Mouse (Mus musculus): Measurements from ENCODE around the gene Bmp2k.
A peak's percentile ranks its signal among the peaks of the same experiment; 100 is the strongest.

Gene Bmp2k

DNA sequence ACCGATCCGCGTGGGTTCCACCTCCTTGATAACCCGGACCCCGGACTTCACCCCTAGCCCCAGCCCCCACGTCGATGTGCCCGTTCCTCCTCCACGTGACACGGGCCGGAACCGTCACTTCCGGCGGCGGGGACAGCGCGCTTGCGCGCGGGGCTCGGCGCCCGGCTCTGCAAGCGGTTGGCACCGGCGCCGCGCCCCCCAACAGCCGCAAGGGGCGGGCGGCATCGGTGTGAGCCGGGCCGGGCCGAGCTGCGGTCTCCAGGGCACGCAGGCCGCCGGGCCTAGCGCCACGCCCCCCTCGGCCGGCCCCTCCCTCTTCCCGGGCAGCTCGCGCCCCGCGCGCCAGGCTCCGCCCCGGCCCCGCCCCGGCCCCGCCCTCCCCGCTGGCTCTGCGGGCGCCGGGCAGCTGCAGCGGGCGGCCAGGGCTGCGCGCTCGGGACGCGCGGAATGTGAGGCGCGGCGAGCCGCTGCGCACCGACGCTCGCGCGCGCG, at the start of gene Bmp2k:
Bmp2k (plus strand) TSS at position 380 of the 492 bp plus-strand sequence.
- peak; percentile 92 for DNase-seq (ENCODE audit: low spot score)

DNA sequence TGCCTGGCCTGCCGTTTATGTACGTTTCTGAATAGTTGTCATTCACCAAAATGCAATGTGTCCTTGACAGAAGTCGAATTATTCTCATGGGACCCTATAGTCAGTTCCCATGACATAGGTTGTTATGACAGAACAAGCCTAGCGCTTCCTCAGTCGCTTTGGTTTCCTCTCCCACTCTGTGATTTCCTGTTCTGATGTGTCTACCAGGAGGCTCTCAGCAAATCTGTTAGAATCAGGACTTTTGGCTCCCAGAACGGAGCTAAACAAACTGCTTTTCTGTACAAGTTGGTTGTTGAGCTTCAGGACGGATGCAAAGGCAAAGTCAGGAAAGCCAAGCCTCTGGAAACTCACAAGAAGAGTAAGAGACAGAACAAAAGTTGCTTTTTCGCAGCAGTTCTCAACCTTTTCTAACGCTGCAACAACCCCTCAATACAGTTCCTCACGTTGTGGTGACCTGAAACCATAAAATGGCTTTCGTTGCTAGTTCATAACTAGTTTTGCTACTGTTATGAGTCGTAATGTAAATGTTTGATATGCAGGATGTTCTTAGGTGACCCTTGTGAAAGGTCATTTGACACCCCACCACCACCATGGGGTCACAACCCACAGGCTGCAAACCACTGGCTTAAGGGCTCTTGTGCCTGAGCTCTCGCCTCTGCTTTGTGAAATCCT, 48.5 kb upstream of the Bmp2k start:
- no peak for DNase-seq (ENCODE audit: low spot score)

DNA sequence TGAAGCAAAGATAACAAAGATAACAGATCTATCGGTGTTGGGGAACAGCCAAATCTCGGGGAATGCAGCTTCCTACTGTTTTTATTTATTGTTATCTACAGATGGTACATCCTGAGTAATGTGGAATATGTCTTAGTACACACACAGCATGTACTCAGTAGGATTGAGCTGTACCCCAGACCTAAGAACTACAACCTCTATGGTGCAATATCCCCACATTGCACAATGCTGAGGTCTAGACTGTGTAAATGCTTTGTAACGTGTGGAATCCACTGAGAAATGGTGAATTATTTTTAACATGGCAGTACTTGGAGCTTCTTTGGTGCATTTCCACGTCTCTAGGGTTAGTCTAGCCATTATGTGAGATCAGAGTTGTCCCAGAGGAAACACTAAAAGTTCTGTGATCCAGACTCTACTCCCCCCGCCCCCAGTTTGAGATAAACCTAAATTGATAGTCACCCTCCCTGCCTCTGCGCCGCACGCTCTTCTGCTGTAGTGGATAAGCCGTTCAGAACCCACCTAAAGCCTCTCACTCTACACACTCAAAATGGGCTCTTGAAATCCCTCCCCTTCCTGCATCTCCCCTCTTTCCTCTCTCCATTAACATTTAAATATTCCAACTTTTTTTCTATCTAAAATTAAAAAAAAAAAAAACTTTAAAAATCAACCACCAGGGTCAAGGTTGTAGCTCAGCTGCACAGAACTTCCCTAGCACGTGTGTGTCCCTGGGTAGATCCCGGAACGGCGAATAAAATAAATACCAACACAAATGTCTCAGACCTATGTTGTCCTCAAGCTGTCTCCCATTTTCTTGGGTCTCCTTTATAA, 47.4 kb upstream of the Bmp2k start:
- no peak for DNase-seq (ENCODE audit: low spot score)

DNA sequence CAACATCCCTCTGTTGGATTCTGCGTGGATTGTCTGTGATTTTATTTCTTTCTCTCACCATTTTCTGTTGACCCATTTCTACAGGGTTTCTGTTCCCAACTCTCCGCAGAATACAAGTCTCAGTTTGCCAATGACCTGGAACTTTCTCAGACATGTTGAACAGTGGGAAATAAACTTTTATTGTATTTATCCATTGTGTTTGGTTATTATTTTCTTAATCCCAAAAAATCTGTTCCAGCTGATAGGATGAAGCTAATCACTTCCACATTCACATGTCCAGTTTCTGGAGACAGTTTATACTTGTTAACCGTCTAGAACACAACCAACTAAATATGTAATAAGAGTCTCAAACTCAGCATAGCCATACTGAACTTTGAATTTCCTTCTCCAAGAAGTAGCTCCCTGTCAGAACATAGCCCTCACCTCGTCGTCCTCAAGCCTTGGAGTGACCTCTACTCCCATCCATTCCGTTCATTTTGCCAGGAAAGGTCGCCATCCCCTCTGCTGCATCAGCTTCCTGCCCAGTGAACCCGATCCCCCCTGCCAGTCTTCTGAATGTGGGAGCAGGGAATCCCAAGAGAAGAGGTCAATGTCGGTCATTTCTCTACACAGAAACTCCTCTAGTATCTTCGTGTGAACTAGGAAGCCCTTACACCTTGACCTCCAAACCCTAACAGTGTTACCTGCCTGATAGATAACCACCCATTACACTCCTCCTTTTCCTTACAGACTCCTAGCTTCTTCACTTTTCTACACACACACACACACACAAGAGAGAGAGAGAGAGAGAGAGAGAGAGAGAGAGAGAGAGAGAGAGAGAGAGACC, 46.6 kb upstream of the Bmp2k start:
- DNase-seq (ENCODE audit: low spot score), result no peak

DNA sequence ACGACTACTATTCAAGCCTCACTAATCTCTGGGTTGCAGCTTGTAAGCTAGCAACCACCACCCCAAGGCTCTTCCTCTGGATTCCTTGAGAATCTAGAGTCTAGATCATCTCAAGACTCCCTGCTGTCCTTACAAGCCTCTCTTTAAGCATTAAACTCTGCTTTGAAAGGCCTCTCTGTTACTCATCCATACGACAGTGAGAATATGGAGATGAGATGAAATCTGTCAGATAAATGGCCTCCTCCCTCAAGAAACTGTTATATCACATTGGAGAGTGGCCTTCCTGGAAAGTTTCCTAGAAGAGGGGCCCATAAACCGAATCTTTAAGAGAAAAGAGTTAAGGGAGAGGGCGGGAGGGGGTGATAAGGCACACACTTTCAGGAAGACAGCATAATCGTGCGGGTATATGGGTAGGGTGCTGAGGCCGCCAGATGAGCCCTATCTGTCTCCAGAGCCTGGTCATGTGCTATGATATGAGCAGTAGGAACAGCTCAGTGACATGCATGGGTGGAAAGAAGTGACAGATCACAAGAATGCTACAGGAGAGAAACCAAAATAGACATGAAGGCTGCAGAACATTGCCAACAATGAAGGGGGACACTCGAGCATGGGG, 45.9 kb upstream of the Bmp2k start:
- no peak for DNase-seq (ENCODE audit: low spot score)

DNA sequence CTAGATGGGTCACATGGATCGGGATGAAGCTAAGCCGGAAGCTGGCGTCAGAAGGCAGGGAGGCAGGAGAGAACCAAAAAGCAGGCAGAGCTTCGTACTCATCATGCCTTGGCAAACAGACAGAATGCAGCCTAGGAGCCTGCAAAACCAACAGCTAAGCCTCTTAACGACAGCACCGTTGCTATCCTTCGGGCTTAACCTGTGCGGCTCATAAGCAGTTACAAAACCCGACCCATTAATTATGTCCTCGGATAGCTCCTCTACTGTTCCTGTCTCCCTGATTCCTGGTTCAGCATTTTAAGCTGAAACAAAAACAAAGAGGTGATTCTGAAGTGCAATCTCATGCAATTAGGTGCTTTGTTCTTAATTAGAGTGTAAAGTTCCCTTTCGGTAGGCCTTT, 43.4 kb upstream of the Bmp2k start:
- no peak for DNase-seq (ENCODE audit: low spot score)

DNA sequence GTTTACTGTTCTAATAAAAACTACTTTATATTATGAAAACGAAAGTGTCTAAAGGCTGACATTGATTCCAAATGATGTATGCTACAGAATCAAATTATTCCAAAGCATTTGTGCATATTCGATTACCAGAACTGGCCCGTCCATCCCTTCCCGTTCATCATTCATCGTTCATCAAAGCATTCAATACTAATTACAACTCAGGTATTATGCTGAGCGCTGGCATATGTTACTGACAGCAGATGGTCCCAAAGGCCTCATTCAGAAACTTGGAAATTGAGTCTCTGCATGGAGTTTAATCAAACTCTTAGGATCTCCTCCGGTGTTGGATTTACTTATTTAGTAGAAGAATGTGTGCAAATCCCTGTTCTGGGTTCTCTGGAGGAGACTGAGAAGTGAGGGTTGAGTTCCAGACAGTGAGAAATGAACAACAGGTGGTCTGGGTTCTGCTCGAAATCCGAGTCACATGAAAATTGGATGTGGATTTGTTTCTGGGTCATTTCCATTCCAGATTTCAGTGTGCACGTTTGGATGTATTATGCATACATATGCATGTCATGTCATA, 42.9 kb upstream of the Bmp2k start:
- DNase-seq (ENCODE audit: low spot score), result no peak

DNA sequence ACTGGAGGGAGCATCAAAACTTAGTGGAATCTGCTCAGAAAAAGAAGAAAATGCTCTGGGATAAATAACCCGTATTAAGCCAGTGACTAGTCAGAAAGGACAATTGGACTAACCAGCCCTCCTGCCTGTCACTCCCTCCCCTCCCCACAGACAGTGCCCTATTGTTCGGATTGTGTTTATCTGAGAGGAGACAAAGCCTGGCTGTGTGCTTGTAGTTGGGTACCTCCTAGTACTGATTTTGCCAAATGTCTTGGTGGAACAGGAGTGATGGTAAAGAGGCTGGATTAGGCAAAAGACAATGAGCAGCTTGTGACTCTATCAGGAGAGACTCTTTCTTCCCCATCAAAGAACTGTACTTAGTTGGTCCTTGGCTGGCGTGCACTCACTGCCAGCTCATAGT, 40.6 kb upstream of the Bmp2k start:
- no peak for DNase-seq (ENCODE audit: low spot score)

DNA sequence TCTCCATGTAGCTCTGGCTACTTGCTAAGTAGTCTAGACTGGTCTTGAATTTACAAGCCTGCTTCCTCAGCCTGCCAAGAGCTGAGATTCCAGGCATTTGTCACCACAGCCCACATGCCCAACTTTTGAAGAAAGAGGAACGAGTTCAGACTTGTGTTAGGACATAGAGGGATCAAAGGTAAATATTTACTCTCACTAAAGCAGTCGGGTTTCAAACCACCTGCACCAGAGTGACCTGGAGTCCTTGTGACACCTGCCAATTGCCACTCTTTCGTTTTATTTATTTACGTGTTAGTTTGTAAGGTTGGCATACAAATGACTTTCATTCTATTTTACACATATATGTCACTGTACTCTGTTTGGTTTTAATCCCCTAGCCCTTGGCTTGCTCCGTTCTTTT, 36.4 kb upstream of the Bmp2k start:
- no peak for DNase-seq (ENCODE audit: low spot score)

DNA sequence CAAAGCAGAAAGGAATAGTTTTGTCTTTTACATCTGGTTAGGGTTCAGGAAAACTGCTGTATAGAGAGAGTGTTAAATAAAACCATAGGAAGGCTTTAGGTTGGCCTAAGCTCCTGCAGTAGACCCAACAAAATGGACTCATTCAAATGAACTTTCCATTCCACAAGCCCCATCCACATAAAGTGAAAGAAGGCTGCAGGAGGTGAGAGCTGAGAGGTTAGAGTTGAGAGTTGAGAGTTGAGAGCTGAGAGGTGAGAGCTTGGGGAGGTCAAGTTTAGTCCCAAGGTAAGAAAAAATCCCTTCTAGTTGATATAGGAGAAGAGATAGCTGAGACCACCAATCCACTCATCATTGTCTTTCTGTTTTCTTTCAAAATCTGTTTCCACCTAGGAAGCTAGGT, 35.6 kb upstream of the Bmp2k start:
- DNase-seq (ENCODE audit: low spot score), result no peak

DNA sequence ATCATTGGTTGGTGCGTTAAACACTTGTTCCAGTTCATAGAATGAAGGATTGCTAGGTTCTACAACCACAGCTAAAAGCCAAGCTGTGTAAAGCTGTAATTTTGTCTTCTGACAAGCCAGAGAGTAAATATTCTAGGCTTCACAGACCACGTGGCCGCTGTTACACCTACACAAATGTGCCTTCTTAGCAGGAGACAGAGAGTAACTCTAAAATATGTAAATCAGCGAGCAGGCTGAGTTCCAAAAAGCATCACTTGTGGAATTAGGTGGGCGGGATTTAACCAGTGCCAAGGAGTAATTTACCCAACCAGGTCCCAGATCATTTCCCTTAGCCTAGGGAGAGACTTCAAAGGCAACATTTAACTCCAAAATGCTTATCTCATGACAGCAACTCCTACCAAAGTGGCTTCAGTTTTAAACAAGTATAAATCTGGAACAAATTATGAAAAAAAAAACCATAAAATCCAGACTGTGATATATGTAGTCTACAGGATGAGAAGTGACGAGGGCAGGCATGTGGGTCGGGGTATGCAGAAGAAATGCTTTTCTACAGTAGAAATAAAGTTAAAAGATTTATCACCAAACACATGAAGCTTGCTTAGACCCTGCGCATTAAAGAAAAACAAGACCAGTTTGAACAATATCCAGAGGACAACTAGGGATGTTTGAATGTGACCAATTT, 35.1 kb upstream of the Bmp2k start:
- no peak for DNase-seq (ENCODE audit: low spot score)

DNA sequence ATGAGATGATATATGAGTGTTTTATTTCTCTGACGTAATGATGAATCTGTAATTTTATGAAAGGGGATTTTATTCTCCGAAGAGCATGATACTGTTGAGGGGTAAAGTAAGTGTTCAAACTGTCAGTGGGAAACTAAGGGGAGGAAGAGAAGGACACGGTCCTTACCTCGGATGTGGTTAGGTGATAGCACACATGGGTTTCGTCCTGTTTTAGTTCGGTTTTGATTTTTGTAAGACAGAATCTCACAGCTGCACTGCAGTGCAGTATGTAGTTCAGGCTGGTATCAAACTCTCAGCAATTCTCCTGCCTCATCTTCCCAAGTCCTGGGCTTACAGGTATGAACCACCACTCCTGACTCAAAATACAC, 34.6 kb upstream of the Bmp2k start:
- DNase-seq (ENCODE audit: low spot score), result no peak

DNA sequence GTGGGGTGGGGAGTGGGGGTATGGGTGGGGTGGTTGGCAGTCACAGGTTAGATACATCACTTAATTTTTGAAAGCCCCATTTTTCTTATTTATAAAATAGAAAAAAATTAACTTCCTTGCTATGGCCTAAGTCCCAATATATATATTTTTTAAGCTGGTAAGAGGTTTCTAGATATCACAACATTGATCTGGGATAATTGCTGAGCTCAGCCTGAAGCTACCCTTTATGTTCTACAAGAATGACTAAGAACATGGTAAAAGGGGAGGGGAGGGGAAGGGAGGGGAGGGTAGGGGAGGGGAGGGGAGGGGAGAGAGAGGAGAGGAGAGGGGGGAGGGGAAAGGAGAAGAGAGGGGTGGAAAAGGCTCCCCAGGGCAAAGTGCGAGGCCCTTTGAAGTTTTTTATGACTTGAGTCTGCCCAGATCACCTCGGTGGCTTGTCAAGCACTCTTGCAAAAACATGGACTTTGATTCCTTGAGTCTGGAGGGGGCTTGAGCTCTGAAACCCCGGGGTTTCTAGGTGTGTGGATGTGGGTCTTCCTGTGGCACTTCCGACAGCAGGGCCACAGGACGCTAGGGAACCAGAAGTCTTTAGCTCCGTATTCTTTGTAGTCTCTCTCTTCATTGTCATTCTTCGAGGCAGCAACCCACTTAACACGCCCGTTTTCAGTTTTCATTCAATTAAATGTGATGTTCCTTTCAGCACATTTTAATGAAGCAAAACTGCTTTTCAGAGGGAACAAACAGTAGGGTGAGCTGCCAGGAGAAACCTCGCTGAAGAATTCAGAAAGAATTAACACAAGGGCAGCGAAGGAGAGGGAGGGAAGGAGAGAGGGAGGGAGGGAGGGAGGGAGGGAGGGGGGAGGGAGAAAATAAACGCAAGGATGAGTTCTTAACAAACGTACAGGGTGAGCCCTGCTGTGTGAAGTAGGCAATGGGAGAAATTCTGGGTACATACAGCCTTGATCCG, 33.1 kb upstream of the Bmp2k start:
- DNase-seq (ENCODE audit: low spot score), result no peak

DNA sequence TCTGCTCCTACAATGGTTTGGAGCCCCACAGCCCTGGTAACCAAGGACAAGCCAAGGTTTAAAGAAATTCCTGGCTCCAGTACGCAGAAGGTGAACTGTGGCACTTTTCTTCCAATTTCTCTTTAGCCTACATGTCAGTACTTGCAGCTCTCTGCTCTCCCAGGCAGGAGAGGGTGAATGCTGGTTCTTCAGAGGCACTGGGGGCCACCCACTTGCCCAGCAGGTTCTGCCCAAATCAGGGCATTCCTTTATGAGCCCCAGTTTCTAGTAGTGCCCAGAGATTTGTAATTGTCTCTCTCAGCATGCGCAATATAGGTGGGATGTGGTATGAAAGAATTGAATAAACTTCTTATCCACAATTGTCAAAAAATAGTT, 32.5 kb upstream of the Bmp2k start:
- no peak for DNase-seq (ENCODE audit: low spot score)

DNA sequence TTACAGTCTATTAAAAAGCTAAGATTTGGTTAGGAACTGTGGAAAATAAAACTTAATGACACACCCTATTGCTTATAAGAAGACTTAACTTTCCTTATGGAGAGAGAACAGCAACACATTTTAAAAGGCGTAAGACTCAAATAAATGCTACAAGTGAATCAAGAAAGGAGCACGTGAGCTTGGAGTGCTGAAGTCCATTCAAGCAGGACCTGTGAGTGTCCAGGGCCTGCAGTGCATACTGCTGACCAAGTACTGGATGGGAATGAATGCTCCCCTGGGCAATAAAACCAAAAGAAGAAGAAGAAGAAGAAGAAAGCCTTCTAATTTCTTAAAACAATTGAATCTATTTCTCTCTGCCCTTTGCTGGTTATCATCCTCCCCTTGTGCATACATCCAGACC, 32.0 kb upstream of the Bmp2k start:
- DNase-seq (ENCODE audit: low spot score), result no peak

DNA sequence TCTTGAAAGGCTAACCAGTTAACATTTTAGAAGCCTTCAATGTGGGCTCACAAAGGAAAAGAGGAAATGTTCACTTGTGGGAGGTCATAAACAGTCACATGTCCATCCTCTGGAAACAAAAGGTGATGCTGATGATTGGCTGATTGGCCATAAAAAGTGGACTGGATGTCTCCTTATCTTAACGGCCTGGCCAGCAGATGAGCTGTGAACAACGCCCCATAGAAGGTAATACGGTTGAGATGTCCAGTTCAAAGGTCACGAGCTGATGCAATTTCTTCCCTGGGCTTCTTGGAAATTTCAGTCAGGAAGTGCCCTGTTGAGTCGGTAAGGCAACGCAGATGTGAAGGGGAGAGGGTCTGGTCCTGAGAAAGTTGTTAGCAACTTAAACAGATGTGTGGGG, 28.9 kb upstream of the Bmp2k start:
- no peak for DNase-seq (ENCODE audit: low spot score)

DNA sequence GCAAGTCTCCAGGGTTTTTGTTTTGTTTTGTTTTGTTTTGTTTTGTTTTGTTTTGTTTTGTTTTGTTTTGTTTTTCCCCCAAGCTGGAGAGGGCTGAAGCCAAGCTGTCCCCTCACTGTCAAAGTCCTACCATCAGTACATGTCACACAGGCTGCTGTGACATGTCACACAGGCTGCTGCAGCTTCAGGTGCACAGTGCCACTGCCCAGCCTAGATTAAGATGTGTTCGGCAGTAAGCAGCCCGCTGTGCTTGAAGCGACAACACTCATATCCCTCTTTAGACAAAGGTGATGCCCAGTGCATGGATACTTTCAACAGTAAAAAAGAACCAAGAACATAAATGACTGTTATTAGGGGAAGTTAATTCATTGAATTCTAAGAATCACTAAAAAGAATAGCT, 28.5 kb upstream of the Bmp2k start:
- DNase-seq (ENCODE audit: low spot score), result no peak

DNA sequence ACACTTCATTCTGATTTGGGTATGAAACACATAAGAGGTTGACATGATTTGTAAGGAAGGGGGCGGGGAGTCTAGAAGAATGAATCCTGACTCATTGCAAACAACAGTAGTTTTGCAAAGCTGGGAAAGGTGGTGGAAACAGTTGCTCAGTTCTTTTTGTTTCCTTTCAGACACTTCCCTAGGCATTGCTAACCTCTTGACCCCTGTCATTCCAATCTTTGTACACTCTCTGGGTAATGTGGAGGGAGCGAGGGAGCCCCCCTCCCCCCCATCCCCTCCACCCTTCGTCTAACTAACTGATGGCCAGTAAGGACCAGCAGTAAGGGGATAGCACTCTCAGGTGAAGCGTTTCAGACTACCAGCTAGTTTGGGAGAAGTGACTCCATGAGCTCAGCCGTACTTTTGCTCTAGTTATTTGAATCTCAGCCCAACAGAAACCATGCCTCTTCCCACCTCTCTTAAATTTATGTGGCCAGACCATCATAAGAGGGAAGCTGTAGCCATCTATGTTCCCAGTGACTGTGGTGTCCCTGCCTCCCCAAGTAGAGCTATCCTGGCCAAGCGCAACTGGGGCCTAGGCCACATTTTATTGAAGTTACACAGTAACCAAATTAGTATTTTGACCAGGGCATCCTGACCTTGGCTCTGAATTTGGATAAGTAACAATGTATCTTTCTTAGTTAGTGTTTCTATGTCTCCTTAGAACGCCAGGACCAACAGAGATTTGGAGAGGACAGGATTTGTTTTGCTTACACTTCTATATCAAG, 27.6 kb upstream of the Bmp2k start:
- DNase-seq (ENCODE audit: low spot score), result no peak

DNA sequence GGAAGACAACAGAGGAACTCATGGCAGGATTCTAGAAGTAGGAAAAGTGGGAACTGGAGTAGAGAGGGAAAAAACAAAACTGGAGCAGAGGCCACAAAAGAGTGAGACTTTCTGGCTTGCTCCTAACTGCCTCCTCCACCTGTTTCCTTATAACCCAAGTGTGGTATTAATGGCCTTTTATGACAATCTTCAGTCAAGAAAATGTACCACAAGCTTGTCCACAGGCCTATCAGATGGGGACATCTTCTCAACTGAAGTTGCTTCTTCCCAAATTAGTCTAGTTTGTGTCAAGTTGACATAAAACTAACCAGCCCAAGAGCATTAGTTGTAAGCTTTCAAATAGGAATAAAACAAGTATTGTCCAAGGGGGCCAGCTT, 27.0 kb upstream of the Bmp2k start:
- DNase-seq (ENCODE audit: low spot score), result no peak
